In genomic region chr13:48872726-48873125, GRCm38 (mm10) we compare ENCODE assay signal across 20 mouse cellular contexts. TPM values are rescaled to one million over a fixed set of nuclear protein-coding genes. Genes with fewer than 3 reads are reported as not detected.
DNase-seq lines count a peak whose midpoint lies in the region; ATAC-seq and TF ChIP-seq lines count a peak whose summit lies in the region.
"Had no signal": no experiment of that assay in that cellular context is flagged by ENCODE, and none has a peak within 500 bp of the region (broad histone marks: within the 10 kb centered on the region; RNA-seq: fewer than 3 reads in every experiment).

No protein-coding gene starts in this region.

- H3K27me3 ChIP-seq in lung, postnatal 0 days (replicated peaks; ENCODE audit: insufficient read depth, low read length), result no peaks in the 10 kb centered on the region
- H3K27me3 ChIP-seq: kidney, embryonic 15.5 days; liver, embryonic 12.5 days; lung, embryonic 15.5 days had no signal

- WGBS in lung, postnatal 0 days, result 69% methylated on average over 5 of the region's 5 CpGs
- WGBS in lung, adult 2 months, result 72% methylated on average over 5 of the region's 5 CpGs

- no peak for TF ChIP-seq POLR2A in lung, adult 2 months (IDR thresholded peaks at IDR 0.05; ENCODE audit: borderline replicate concordance, extremely low read depth, low read depth, low read length)

- H3K9me3 ChIP-seq in lung, postnatal 0 days (ENCODE audit: low read length), result no peaks in the 10 kb centered on the region
- H3K9me3 ChIP-seq: hindbrain, embryonic 10.5 days; kidney, embryonic 15.5 days; liver, embryonic 12.5 days; lung, embryonic 15.5 days had no signal

- H3K27ac ChIP-seq in lung, postnatal 0 days (ENCODE audit: low read length), result no peak overlapping the region
- H3K27ac ChIP-seq: kidney, embryonic 15.5 days; liver, embryonic 12.5 days; lung, embryonic 15.5 days had no signal

- H3K36me3 ChIP-seq in lung, postnatal 0 days (ENCODE audit: insufficient read depth, low read length), result no peaks in the 10 kb centered on the region
- H3K36me3 ChIP-seq: lung, embryonic 15.5 days had no signal

- peak; percentile 25 for DNase-seq in adrenal gland, postnatal 14 days
- DNase-seq in adrenal gland, postnatal 10 days, result no peak
- peak; percentile 36 for DNase-seq in lung, postnatal 0 days (ENCODE audit: low spot score)
- no peak for DNase-seq in lung, adult 2 months
- peak; percentile 78 for DNase-seq in 3T3-L1 (ENCODE audit: low read depth, low spot score)
- peak; percentile 67 for DNase-seq in brain, adult 2 months (ENCODE audit: low read depth, low spot score)
- no peak for DNase-seq in lung, postnatal 36 days
- DNase-seq in cerebellum, adult 11 months, result no peak
- DNase-seq: cerebellum, adult 9-11 months; gastrocnemius, postnatal 10 days; heart, adult 2 months; layer of hippocampus, postnatal 36 days; retina, postnatal 1 day; right cerebral cortex, postnatal 4 days had no signal

- no peak for TF ChIP-seq CTCF in lung, postnatal 0 days (IDR thresholded peaks at IDR 0.05)
- TF ChIP-seq CTCF in lung, adult 2 months (IDR thresholded peaks at IDR 0.05; ENCODE audit: insufficient read depth, low read length), result no peak

- H3K4me3 ChIP-seq in lung, postnatal 0 days (ENCODE audit: low read depth, low read length), result no peak overlapping the region
- no peak overlapping the region for H3K4me3 ChIP-seq in lung, adult 2 months (replicated peaks; ENCODE audit: extremely low read depth, low read depth, low read length)
- H3K4me3 ChIP-seq: heart, adult 2 months; liver, embryonic 12.5 days had no signal

- H3K4me2 ChIP-seq in lung, postnatal 0 days (replicated peaks; ENCODE audit: low read depth, low read length), result no peak overlapping the region

- peaks cover 22% of the 10 kb centered on the region; the same call in 1 of the 2 replicates for H3K4me1 ChIP-seq in lung, postnatal 0 days (ENCODE audit: insufficient read depth, low read depth, low read length)
- H3K4me1 ChIP-seq in lung, adult 2 months (ENCODE audit: control insufficient read depth, insufficient read depth, low read length), result peaks cover 11% of the 10 kb centered on the region

- TF ChIP-seq EP300 in lung, postnatal 0 days (IDR thresholded peaks at IDR 0.05), result no peak

- no peak overlapping the region for H3K9ac ChIP-seq in lung, postnatal 0 days (replicated peaks; ENCODE audit: low read depth)
- H3K9ac ChIP-seq: kidney, embryonic 15.5 days; lung, embryonic 15.5 days had no signal

- ATAC-seq in lung, postnatal 0 days, result no peak
- ATAC-seq: forebrain, embryonic 16.5 days; inflammation-experienced regulatory T-cells, adult 6 months; liver, embryonic 12.5 days had no signal

RNA-seq across cellular contexts. Expression of gene Phf2, which starts 1.8 kb away (rescaled TPM):
- total RNA-seq in adrenal gland, postnatal 14 days (2021), result 39.4 and 43.0 TPM in 2 replicates
- 10 to 100 TPM; 35.7 to 36.3 TPM for total RNA-seq in adrenal gland, postnatal 10 days (2021)
- 5.5 and 5.6 TPM in 2 replicates for polyA plus RNA-seq in lung, postnatal 0 days (2015; fragmentation: Nextera tagmentation; extraction: Ambion mirVana)
- 24.0 and 25.9 TPM in 2 replicates for polyA plus RNA-seq in lung, adult 2 months (2012; rRNA removed)

Comparison
In these comparisons a context has a peak if more than half of its experiments do, and no peak if none do; other contexts are left out.
1. DNase-seq: peak in adrenal gland, postnatal 14 days (single experiment), lung, postnatal 0 days (single experiment), 3T3-L1 (single experiment) and brain, adult 2 months (single experiment); none in adrenal gland, postnatal 10 days (single experiment), lung, adult 2 months (single experiment), lung, postnatal 36 days (single experiment) and cerebellum, adult 11 months (single experiment).